Mouse (Mus musculus): ENCODE data around the gene Ssr2.

DNA sequence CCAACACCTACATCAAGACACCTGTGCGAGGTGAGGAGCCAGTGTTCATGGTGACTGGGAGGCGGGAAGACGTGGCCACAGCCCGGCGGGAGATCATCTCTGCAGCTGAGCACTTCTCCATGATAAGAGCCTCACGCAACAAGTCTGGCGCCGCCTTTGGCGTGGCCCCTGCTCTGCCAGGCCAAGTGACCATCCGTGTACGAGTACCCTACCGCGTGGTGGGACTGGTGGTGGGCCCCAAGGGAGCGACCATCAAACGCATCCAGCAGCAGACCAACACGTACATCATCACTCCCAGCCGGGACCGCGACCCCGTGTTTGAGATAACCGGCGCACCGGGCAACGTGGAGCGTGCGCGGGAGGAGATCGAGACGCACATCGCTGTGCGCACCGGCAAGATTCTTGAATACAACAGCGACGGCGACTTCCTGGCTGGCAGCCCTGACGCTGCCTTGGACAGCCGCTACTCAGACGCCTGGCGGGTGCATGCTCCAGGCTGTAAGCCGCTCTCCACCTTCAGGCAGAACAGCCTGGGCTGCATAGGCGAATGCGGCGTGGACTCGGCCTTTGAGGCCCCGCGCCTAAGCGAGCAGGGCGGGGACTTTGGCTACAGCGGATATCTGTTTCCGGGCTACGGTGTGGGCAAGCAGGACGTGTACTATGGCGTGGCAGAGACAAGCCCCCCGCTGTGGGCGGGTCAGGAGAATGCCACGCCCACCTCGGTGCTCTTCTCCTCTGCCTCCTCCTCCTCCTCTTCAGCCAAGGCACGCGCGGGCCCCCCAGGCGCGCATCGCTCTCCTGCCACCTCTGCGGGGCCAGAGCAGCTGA lies 39.4 kb upstream of the Ssr2 start:
- no peak for TF ChIP-seq CTCF (IDR thresholded peaks at IDR 0.05; ENCODE audit: control insufficient read depth, insufficient read depth, insufficient read length)
- no peak for TF ChIP-seq USF1 (IDR thresholded peaks at IDR 0.05; ENCODE audit: low read depth)
- no peak for TF ChIP-seq MAX (IDR thresholded peaks at IDR 0.05)
- no peak for TF ChIP-seq MYOD1 (IDR thresholded peaks at IDR 0.05; ENCODE audit: control insufficient read depth, insufficient read length, low read depth)
- TF ChIP-seq MYOG (IDR thresholded peaks at IDR 0.05; ENCODE audit: control insufficient read depth, extremely low read depth, insufficient read length) = no peak
- TF ChIP-seq CEBPB (IDR thresholded peaks at IDR 0.05; ENCODE audit: low read depth) = no peak
